Mouse (Mus musculus): ENCODE data around the gene Ccdc182.

Gene Ccdc182

DNA sequence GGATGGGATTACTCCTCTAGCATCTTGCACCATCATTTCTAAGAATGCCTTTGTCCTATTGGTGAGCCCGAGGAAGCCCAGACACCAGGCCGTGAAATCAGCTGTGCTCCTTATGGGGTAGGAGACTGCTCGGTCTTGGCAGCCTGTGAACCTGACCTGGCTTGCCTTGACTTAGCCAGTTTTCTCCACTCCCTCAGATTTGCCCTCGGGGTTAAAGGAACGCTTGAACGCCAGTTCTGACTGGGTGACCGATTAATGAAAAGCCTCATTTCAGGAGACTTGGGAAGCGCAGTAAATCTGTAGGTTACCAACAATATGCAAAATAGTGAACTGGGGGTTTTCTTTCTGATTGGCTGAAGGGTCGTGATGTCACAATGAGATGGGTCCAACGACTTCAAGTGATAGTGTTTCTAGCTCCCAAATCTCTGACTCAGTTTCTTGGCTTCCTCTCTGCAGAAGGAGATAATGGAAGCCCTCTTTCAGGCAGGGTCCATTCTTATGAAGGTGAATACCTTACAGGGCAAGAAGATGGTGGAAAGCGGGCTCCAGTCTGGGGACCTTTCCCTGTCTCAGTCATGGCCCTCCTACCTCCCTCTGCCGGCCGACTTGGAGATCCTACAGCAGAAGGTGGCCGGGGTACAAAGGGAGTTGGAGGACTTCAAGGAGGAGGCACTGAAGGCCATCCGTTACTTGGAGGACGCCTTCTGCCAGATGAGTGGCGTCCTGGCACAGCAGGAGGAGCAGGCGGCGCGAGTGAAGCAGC lies at the start of gene Ccdc182:
TSS of gene Ccdc182 (plus strand) at position 428 of the 763 bp plus-strand sequence.
- no peak for DNase-seq (ENCODE audit: low spot score)

DNA sequence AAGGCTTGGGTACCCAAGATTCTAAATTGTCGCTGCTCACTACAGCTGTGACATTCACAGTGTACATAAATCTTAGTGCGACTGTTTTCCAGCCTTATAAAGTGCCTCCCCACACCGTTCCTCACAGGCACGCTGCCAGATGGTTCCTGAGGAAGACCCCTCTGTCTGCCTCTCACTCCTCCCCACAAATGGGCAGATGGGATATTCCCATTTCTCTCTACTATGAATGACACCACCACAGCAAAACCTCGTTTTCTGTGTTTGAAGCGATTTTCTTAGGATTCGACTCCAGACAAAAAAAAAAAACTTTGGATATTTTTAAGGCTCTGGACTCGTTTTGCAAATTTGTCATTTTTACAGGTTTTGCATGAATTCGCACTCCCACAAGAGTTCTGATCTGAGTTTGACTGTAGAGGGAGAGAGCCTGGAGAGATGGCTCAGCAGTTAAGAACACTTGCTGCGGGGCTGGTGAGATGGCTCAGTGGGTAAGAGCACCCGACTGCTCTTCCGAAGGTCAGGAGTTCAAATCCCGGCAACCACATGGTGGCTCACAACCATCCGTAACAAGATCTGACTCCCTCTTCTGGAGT lies 48.2 kb upstream of the Ccdc182 start:
- DNase-seq (ENCODE audit: low spot score): no peak

DNA sequence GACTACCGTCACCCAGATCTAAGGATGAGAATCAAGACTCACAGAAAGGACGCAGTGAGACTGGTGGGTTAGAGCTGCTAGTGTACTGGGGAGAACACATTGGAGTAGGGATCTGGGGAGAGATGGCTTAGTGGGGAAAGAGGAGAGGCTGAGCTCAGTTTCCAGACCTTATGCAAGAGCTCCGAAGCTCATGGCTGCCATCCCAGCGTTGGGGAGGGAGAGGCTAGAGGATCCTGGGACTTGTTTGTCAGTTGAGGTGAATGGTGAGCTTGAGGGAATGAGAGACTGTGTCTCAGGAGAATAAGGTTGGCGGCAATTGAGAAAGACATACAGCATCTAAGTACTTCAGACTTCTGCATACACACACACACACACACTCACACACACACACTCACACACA lies 45.2 kb upstream of the Ccdc182 start:
- DNase-seq (ENCODE audit: low spot score): no peak

DNA sequence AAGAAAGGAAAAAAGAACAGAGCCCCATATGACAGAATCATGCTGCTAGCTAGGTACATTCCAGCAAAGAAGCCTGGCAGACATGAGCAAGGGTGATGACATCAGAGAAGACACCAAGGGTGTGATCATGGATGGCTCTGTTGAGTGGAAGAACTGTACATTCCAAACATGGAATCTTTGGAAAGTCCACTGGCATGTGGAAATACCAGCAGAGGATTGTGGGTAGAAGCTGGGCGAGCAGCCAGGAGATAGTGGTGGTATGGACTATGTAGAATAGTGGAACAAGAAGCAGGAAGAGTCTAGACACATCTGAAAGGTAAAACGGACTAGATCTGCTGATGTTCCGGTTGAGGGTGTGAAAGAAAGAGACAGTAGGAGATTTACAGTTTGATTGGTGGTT lies 43.3 kb upstream of the Ccdc182 start:
- DNase-seq (ENCODE audit: low spot score): no peak

DNA sequence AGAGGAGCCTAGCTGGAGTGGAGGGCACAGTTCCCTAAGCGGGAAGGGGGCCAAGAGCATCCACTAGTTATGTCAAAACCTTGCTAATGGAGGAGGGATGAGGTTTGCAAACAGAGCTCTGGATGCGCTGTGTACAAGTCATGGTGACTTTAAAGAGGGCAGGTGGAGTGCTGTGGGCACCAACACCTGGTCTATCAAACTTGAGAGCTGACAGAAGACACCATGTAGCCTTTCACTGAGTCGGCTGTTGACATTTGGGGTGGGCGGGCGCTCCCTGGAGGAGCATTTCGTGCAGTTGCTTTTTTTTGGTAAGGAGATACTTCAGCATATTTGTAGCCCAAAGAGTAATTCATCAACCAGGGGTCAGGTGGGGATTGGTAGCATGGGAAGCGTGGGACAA lies 42.6 kb upstream of the Ccdc182 start:
- no peak for DNase-seq (ENCODE audit: low spot score)

DNA sequence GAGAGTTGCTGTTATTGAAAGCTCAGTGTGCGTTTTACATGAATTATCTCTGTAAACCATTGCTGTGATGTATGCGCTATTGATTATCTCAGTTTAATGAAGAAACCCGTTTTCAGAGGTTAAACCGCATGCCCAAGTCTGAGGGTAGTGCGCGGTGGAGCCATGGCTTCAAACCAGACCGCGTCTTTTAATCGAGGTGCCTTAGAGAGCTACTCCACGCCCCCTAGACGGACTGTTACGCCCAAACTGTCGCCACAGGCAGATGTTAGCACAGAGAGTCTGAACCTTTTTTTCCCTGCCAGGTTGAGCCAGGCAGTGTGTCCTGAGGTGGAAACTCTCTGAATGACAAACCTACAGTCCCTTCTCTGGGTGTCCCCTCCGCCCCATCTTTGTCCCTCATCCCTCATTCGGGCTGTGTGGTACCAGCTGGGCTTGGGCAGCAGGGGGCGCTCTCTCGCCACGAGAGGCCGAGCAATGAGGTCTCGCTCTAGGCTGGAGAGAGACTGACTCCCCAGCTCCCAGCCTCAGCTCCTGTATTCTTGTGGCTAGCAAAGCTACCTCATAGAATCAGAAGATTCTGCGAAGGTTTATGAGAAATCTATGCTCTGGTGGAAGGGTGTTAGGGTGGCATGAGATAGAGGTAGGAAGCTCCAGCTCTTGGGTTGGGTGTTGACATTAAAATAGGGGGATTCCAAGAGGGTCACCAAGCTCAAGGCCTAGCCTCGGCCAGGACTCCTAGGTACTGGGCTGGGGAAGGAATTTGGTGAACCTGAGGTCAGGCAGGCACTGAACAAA lies 41.7 kb upstream of the Ccdc182 start:
- peak; percentile 84 for DNase-seq (ENCODE audit: low spot score)

DNA sequence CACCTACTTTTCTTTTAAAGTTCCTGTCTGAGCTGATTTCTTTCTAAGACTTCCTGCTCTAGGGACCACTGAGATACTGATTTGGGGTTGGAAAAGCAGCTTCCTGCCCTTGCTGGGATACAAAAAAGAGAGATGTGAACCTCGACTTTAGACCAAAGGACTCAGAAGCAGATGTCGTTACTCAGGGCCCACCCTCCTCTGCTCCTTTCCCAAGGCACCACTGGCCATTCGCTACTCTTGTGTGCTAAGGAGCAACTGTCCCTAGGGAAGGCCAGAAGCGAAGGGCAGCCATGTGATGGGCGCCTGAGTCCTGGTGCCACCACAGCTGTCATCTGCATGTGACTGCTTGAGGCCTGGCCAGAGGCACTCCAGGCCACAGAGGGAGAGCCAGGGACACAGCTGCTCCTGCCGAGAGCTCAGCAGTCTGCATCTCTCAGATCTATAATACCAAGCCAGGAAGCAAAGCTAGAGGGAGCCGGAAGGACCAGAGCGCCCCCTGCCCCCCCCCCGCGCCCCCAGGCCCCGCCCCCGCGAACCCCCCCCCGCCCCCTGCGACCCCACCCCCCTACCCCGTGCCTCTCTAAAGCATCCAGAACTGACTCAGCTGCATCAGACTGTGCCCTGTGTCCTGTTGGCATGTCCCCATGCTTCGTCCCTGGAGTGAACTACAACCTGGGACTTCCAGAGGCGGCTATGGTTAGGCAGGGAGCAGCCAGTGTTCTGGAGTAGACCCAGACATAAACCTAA lies 40.9 kb upstream of the Ccdc182 start:
- peak; percentile 78 for DNase-seq (ENCODE audit: low spot score)

DNA sequence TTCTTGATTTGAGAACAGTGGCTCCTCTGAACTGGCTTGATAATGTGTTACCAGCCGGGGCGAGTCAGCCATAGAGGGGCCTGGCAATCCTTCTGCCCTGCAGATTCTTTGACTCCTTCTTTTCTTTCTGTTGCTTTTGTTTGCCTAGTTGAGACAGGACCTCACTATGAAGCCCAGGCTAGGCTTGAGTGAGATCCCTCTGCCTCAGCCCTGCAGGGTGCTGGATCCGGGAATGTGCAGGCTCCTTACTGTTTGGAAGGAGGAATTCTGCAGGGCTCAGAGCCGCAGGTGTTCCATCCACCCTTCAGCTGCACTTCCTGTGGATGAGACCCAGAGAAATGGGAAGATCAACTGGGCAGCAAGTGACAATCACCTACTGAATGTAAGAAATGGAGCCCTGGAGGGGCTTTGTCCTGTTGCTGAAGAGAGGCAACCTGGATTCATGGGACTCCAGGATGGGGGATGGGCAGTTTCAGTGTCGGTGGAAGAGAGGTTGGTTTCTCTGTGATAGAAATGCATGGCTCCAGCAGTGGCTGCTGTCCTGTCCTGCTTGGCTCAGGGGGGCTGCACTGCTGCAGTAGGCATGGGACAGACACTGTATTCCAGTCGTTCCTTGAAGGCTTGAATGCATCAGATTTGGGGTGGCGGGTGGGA lies 40.2 kb upstream of the Ccdc182 start:
- DNase-seq (ENCODE audit: low spot score): no peak

DNA sequence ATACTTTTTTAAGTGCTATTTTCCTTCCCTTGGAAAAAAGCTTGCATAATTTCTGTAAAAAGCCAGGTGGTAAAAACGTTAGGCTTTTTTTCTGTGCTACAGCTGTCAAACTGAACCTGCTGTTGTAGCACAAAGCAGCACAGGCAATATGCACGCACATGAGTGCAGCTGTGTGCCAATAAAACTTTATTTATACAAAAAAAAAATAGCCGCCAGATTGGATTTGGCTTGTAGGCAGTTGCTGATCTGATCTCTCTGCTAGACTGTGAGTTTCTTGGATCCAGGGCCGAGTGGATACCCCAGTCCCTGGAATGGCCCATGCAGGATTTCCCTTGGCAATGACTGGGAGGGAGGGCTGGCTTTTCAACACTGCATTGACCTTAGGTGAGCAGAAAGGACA lies 36.2 kb upstream of the Ccdc182 start:
- DNase-seq (ENCODE audit: low spot score): no peak

DNA sequence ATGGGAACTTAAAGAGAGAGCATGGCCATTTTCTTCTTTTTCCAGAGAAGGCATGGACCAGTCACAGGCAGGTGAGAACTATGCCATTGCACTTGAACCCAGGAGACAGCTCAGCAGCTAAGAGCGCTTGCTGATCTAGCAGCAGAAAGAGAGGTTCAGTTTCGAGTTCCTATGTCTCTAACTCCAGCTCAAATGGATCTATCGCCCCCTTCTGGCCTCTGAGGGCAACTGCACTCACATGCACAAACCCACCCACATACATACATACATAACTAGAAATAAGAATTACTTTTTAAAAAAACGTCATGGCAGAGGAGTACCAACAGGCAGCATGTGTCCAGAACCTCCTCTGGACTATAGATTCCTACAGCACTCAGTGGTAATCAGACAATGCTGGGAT lies 35.6 kb upstream of the Ccdc182 start:
- no peak for DNase-seq (ENCODE audit: low spot score)

DNA sequence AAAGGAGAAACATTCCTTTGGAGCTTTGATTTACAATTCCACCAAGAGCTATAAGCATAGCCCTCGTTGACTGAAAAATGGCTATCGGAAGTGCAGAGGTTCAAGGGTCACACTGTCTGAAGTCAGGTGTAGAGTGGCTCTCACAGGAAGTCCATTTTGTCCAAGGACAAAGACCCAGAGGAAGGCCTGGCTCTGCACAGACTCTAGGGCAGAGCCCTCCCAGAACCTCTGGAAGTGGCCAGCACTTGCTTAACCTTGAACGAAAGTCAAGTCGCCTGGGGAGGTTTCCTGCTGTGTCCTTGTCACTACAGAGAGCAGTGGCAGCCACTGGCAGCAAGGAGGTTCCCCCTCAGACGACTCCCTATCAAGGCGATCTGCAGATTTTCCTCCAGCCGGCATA lies 33.4 kb upstream of the Ccdc182 start:
- no peak for DNase-seq (ENCODE audit: low spot score)

DNA sequence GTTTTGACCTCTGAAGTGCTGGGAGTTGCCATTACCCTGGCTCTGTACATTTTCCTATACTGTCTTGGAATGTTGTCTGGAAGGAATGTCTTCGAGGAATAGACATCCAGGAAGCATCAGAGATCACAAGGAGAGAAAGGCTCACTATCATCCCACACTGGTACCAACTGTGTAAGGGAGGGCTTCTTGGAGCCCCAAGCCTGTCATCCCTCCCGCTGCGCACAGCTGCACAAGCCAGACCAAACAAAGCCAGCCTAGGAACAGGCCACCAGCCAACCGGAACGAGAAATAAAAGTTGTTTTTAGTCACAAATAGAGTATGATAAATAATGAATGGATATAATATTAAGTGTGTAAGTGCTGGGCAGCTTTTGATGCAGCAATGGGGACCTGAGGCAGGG lies 29.0 kb upstream of the Ccdc182 start:
- no peak for DNase-seq (ENCODE audit: low spot score)

DNA sequence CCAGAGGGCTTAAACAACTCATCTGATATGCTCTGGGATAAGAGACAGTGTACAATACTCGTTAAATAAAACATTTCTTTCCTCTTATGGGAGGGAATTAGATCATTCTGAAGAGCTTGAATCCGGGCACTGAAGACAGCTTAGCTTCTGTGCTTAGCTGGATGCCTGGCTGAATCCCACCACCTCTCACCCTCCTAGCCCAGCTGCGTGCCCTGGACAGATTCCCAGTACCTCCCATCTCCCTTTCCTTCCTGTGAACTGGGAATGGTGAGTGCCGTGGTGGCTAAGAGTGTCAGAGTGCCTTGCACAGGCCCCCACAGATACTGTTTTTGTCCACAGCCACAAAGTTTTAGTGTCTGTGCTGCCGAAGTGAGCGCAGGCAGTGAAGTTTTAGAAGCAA lies 27.5 kb upstream of the Ccdc182 start:
- no peak for DNase-seq (ENCODE audit: low spot score)

DNA sequence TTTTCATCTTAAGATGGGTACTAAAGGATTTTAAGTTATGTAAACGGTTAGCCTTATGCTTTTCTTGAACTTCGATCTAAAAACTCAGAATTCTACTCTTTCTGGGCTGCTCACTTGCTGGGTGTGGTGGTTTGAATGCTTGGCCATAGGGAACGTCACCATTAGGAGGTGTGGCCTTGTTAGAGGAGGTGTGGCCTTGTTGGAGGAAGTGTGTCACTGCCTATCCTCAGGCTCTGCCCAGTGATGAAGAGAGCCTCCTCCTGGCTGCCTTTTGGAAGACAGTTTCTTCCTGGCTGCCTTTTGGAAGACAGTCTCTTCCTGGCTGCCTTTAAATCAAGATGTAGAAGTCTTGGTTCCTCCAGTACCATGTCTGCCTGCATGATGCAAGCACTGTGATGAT lies 22.0 kb upstream of the Ccdc182 start:
- no peak for DNase-seq (ENCODE audit: low spot score)

DNA sequence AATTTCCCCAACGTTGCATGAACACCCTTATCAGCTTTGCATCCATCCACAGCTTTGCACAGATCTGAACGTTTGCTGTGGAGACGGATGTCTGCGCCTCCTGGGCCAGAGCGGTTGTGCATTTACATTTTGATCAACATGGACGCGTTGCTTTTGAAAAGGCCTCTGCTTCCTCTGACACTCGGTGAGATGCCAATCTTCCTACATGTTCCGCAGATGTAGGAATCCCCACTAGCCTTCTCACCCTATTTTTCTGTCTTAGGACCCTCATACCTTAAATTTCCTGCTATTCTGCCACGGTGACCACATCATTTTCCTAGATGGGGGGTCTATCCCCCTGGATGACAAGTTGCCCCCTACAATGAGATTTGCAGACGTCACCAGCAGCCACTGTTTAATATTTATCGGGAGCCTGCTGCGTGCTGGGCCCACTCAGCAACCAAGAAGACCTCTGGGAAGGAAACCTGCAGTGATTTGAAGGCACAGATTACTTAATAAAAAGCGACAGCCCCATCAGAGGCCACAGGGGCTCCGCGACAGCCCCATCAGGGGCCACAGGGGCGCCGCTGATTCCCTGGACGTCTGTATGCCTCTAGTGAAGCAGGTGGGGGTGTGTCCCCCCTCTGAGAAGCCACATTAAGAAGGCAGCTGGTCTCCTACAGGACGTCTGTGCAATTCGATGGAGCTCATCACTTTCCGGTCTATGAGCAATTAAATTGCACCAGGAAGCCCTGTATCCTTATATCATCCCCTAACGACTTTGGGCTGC lies 19.6 kb upstream of the Ccdc182 start:
- no peak for DNase-seq (ENCODE audit: low spot score)

DNA sequence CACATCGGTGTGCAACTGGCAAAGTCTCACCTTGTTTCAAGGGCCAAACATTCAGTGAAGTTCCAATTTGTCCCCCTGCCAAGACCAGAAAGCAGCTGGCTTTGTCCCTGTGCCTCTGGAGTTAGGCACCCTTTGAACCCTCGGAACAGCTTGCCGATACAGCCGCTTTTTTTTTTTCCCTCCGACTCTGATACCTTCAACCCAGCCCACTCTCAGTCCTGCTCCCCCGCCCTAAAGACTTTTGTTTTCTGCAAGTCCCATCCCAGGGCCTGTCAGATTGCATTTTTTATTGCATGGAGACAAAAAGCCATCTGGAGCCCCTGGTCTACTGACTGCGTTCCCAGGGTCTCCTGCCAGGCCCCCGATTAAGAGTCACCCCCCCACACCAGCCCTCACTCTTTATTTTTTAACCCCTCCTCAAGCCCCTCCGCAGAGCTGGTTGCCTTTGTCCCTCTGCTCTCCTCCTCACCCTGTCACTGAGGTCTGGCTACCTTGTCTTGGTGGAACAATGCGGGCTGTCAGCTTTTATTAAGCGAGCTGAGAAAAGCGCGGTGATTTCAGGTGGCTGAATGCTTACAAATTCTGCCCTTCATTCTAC lies 18.9 kb upstream of the Ccdc182 start:
- DNase-seq (ENCODE audit: low spot score): no peak

DNA sequence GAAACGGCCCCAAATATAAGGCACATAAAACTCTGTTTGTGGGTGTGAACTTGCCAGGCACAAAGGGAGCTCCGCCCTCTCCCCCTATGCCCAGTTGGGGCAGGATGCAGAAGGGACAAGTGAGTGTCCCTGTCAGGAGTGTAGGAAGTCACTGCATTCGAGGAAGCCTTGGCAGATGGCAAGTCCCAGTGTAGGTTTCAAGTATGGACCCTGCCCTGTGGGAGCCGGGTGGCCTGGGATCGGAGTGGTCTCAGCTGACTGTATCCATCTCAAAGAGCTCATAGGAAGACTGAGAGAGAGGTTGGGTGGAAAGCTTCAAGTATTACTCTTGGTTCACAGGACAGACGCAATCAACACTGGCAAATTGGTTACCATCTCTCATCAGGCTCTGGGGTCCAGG lies 17.9 kb upstream of the Ccdc182 start:
- no peak for DNase-seq (ENCODE audit: low spot score)

DNA sequence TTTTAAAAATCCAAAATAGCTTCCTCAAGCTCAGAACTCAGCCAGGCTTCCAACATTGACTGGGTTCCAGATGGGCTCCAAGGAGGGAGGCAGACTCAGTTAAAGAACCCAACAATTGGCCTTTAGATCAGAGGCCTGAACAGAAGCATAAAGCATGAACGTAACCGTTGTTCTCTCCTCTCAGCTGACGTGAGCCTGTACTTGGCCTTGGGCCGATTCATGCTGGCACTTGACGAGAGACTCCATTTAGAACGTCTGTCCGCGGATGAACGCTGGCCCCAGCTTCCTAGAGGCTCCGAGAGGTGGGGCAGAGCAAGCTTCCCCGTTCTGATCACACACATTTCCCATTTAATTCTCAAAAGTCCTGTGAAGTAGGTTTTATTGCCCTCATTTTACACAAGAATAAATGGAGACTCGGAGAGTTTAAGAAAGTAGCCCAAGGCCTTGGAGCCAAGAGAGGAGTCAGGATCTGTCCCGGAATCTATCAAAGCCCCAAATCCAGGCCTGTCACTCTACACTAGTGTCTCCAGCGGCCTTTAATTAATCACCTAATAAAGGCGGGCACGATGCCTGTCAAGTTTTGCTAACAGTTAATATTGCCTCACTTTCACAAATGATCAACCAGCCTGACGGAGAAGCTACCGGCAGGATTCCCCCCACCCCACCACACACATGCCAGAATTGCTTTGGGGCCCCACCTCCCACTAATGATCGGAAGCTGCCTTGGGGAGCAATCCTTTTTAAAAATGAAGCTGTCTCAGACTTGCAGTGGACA lies 17.1 kb upstream of the Ccdc182 start:
- DNase-seq (ENCODE audit: low spot score): no peak

DNA sequence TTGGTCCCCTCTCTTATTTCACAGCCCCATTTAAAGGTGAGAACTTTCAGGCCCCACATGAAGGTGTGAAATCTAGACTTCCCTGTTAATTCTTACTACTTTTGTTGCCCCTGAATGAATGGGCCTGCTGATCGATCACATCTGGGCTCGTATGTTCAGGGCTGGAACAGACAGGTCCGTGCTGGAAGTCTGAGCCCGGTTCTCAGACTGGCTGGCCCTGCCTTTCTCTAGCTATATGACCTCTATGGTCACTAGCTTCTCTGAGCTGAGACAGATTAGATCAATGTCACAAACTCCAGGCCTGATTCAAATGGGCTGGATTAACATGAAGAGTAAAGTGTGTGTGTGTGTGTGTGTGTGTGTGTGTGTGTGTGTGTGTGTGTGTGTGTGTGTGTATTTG lies 14.9 kb upstream of the Ccdc182 start:
- DNase-seq (ENCODE audit: low spot score): no peak

DNA sequence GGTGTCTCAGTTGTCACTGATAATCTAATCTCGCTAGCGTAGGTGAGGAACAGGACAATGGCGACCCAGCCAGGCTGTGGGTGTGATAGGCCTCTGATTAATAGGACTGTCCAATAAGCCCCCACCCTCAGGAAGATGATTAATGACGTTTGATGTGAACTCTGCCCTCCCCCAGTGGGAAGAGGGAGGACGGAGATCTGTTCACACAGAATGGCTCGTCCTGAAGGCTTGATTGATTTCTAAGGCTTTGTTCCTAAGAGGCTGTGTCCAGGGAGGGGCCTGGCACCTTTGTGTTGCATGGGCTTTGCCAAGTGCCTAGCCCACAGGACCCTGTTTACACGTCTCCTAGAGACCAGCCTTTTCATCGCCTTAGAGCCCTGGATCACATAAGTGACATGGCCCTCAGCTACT lies 13.4 kb upstream of the Ccdc182 start:
- no peak for DNase-seq (ENCODE audit: low spot score)
